Mouse (Mus musculus) cerebellum, adult 2 months (tissue): Measurements from ENCODE around the gene Hnrnpd. TPM values are rescaled to one million over a fixed set of nuclear protein-coding genes. Genes with fewer than 3 reads are reported as not detected.
A peak's percentile ranks its signal among the peaks of the same experiment; 100 is the strongest.

Experiments used
- DNase-seq, 2 experiments: peaks; one replicate each; pipeline ENCODE4 v3.0.0; 2021
- H3K27ac ChIP-seq: fragments of 200-500 bp; 2 replicates; pipeline ENCODE4 v1.5.1; 2012; ENCODE audit warnings: low read length, control low read depth, inconsistent platforms; ENCODE audit not compliant: insufficient read depth
- H3K27me3 ChIP-seq: fragments of 200-500 bp; 2 replicates; pipeline ENCODE4 v1.6.1; 2012; ENCODE audit warnings: inconsistent platforms, mild to moderate bottlenecking, low read length, moderate library complexity; ENCODE audit not compliant: control insufficient read depth, insufficient read depth
- H3K4me1 ChIP-seq: fragments of 200-500 bp; 2 replicates; pipeline ENCODE4 v1.6.1; 2011; ENCODE audit warnings: low read length; ENCODE audit not compliant: control insufficient read depth, insufficient read depth
- H3K4me3 ChIP-seq: fragments of 200-500 bp; replicated peaks from 2 replicates; pipeline ENCODE3; 2011; ENCODE audit warnings: mild to moderate bottlenecking, low read depth, low read length, control low read depth; ENCODE audit not compliant: insufficient read depth
- CTCF ChIP-seq: fragments of 200-500 bp; IDR thresholded peaks from 2 replicates; pipeline ENCODE4 v1.5.1; 2011; ENCODE audit warnings: low read depth, mild to moderate bottlenecking, control low read depth, low read length, moderate library complexity, borderline replicate concordance; ENCODE audit not compliant: insufficient read depth
- POLR2A ChIP-seq: fragments of 200-500 bp; IDR thresholded peaks from 2 replicates; pipeline ENCODE4 v1.6.1; 2011; ENCODE audit warnings: low read length, control low read depth, borderline replicate concordance; ENCODE audit not compliant: insufficient read depth
- WGBS: fragments of 180-500 bp; shearing (Covaris S2); methylation state at CpG from one replicate; pipeline ENCODE4 v1.1.7; 2018; 5-methylcytosine and 5-hydroxymethylcytosine counted together
- polyA plus RNA-seq: library from polyadenylated mRNA; depleted of rRNA; stranded (reverse); fragments of >200 nt; gene quantifications from 2 replicates; pipeline ENCODE4 v1.2.3, GENCODE M21; 2012; rRNA removed

Gene Hnrnpd
- polyA plus RNA-seq, result 114 and 127 TPM in 2 replicates

DNA sequence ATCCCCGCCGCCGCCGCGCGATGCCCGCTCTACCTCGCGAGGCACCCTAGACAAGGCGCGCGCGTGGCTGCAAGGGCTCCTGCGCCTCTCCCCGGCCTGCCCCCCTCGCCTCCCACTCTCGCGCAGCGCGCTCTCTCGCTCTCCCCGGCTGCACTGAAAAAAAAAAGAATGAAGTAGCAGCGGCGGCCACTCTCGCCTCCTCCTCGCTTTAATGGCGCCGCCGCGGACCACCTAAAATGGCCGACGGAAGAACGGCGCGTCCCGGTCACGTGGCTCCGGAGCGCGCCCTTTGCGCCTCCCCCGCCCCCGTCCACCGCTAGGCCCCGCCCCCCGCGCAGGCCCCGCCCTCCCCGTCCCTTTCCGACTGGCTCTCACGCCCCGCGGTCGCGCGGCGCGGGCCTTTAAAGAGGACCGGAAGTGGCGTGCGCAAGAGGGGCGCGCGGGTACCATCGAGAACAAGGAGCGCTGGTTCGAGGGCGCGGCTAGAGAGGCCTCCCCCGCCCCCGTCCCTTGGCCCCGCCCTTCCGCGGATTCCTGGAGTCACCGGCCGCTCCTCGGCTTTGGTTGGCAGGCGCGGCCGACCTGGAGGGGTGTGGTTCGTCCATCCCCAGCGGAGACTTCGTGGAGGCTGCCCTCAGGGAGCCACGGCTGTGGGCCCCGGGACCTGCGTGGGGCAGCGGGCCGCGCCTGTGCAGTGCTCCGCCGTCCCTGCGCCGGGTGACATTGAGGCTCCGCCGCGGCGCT lies at the start of gene Hnrnpd, which contains the start of gene 4930524J08Rik:
Gene Hnrnpd (minus strand): TSS at position 240 of the 744 bp plus-strand sequence.
Gene 4930524J08Rik (plus strand): TSS at position 363 of the 744 bp plus-strand sequence.
- under 1% methylated on average over 94 of the region's 97 CpGs for WGBS
- TF ChIP-seq CTCF (no peak), POLR2A (peak; percentile 75)
- Histone ChIP-seq H3K4me3 (peak within 1 kb of the TSS; percentile 94), H3K27ac (peak within 1 kb of the TSS; percentile 98), H3K4me1 (peaks cover 2% of the 10 kb centered on the region), H3K27me3 (no peaks in the 10 kb centered on the region)
- peak; percentile 93 to 97 for DNase-seq

DNA sequence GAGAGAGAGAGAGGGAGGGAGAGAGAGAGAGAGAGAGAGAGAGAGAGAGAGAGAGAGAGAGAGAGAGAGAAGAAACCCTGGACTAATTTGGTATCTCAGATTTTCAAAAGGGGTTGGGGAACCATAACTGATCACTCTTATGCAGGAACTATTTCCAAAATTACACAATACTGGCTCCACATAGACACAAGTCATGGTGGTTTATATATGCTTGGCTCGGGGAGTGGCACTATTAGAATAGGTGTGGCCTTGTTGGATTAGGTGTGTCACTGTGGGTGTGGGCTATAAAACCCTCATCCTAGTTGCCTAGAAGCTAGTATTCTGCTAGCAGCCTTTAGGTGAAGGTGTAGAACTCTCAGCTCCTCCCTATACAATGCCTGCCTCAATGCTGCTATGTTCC lies 46.1 kb upstream of the Hnrnpd start:
- no peak for TF ChIP-seq POLR2A
- no peak for TF ChIP-seq CTCF
- no peak overlapping the region for H3K27ac ChIP-seq

GRCm38 (mm10) chr5:100024403-100024802 lies 45.7 kb upstream of the Hnrnpd start:
- peak overlapping the region; percentile 3; the same call in 1 of the 2 replicates for H3K27ac ChIP-seq
- 15% methylated on average over 5 of the region's 5 CpGs for WGBS
- no peak overlapping the region for H3K4me3 ChIP-seq
- peak; percentile 55 to 64 for DNase-seq
- no peak for TF ChIP-seq CTCF
- TF ChIP-seq POLR2A, result no peak
- peaks cover 6% of the 10 kb centered on the region for H3K4me1 ChIP-seq
- no peaks in the 10 kb centered on the region; the same call in 1 of the 2 replicates for H3K27me3 ChIP-seq

More for the DNA sequence above, 46.1 kb upstream of the Hnrnpd start:
- 87% methylated on average over 1 of the region's 1 CpGs for WGBS
- DNase-seq, result no peak
- H3K27me3 ChIP-seq, result no peaks in the 10 kb centered on the region; the same call in 1 of the 2 replicates
- H3K4me3 ChIP-seq, result no peak overlapping the region
- H3K4me1 ChIP-seq, result peaks cover 6% of the 10 kb centered on the region

DNA sequence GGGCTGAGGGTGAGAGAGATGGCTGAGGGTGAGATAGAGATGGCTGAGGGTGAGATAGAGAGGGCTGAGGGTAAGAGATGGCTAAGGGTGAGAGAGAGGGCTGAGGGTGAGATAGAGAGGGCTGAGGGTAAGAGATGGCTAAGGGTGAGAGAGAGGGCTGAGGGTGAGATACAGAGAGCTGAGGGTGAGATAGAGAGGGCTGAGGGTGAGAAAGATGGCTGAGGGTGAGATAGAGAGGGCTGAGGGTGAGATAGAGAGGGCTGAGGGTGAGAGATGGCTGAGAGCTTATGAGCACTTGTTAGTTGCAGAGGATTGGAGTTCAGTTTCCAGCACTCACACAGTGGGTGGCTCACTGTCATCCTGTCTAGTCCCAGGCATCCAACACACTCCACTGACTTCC lies 41.4 kb upstream of the Hnrnpd start:
- no peak for DNase-seq
- Histone ChIP-seq H3K27ac (no peak overlapping the region), H3K27me3 (no peaks in the 10 kb centered on the region), H3K4me3 (no peak overlapping the region), H3K4me1 (peaks cover 6% of the 10 kb centered on the region)
- TF ChIP-seq CTCF, result no peak

- Histone ChIP-seq H3K4me3 (no peak overlapping the region), H3K27ac (no peak overlapping the region), H3K4me1 (no peaks in the 10 kb centered on the region), H3K27me3 (no peaks in the 10 kb centered on the region)
- no peak for TF ChIP-seq CTCF
- WGBS, result 92% methylated on average over 9 of the region's 9 CpGs
- DNase-seq, result no peak
These were observed 33.9 kb upstream of the Hnrnpd start for GRCm38 (mm10) chr5:100012599-100012998.

DNA sequence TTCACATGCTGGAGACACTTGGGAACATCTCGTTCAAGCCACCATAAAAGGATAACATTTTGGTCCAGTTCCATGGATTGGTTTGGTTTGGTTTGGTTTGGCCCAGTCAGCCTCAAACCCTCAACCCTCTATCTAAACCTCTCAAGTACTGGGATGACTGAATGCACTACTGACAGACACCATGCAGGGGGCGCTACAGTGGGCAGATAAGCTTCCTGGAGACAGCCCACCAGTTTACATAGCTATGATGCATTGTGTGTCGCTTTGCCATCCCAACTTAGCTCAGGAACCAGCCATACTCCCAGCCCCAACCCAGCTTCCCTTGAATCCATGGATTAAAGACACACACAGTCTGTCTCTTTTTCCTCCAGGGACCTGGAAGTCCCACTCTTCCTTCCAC lies 29.7 kb upstream of the Hnrnpd start:
- Histone ChIP-seq H3K27ac (no peak overlapping the region), H3K27me3 (no peaks in the 10 kb centered on the region), H3K4me3 (no peak overlapping the region), H3K4me1 (no peaks in the 10 kb centered on the region)
- DNase-seq, result no peak
- WGBS, result 64% methylated on average over 3 of the region's 3 CpGs
- no peak for TF ChIP-seq POLR2A
- TF ChIP-seq CTCF, result no peak

- no peak overlapping the region for H3K4me3 ChIP-seq
- TF ChIP-seq POLR2A, result no peak
- TF ChIP-seq CTCF, result 0 out of 2 replicates have a peak, but pooled peaks have one; percentile 5
- DNase-seq, result no peak
- H3K4me1 ChIP-seq, result no peaks in the 10 kb centered on the region
- no peak overlapping the region for H3K27ac ChIP-seq
- WGBS, result 82% methylated on average over 4 of the region's 4 CpGs
- no peaks in the 10 kb centered on the region for H3K27me3 ChIP-seq
These were observed 28.3 kb upstream of the Hnrnpd start for GRCm38 (mm10) chr5:100007040-100007375.

GRCm38 (mm10) chr5:100006324-100007039 lies 27.7 kb upstream of the Hnrnpd start:
- Histone ChIP-seq H3K27ac (no peak overlapping the region), H3K27me3 (no peaks in the 10 kb centered on the region), H3K4me1 (no peaks in the 10 kb centered on the region), H3K4me3 (no peak overlapping the region)
- TF ChIP-seq CTCF (no peak), POLR2A (no peak)
- no peak for DNase-seq
- 91% methylated on average over 4 of the region's 4 CpGs for WGBS
